Mouse (Mus musculus): ENCODE results near the gene Slc44a2.
A peak's percentile ranks its signal among the peaks of the same experiment; 100 is the strongest.

Slc44a2 gene

GRCm38 (mm10) chr9:21334747-21335146, 14.2 kb downstream of the Slc44a2 start:
- DNase-seq: no peak

GRCm38 (mm10) chr9:21335391-21335790, 14.9 kb downstream of the Slc44a2 start:
- DNase-seq: no peak

- DNase-seq: no peak
Measured at GRCm38 (mm10) chr9:21336491-21336890, 16.0 kb downstream of the Slc44a2 start.

- DNase-seq: no peak
Measured at GRCm38 (mm10) chr9:21337652-21338051, 17.2 kb downstream of the Slc44a2 start.

- no peak for DNase-seq
Measured at GRCm38 (mm10) chr9:21340411-21340810, 19.9 kb downstream of the Slc44a2 start.

- DNase-seq: peak; percentile 87 to 89
Measured at GRCm38 (mm10) chr9:21346627-21347365, 26.3 kb downstream of the Slc44a2 start.

- no peak for DNase-seq
Measured at GRCm38 (mm10) chr9:21348152-21348551, 27.7 kb downstream of the Slc44a2 start.

- DNase-seq: no peak
Measured at GRCm38 (mm10) chr9:21351178-21351577, 30.7 kb downstream of the Slc44a2 start.

GRCm38 (mm10) chr9:21351702-21352377, 31.3 kb downstream of the Slc44a2 start:
- no peak for DNase-seq

GRCm38 (mm10) chr9:21352463-21353372, 32.2 kb downstream of the Slc44a2 start:
- no peak for DNase-seq

GRCm38 (mm10) chr9:21353373-21353686, 32.8 kb downstream of the Slc44a2 start:
- no peak for DNase-seq

GRCm38 (mm10) chr9:21354796-21355195, 34.3 kb downstream of the Slc44a2 start:
- DNase-seq: no peak

- DNase-seq: peak; percentile 87 to 88
Measured at GRCm38 (mm10) chr9:21356981-21357718, 36.7 kb downstream of the Slc44a2 start.

GRCm38 (mm10) chr9:21366541-21367220, 46.2 kb downstream of the Slc44a2 start:
- peak; percentile 73 to 85 for DNase-seq

GRCm38 (mm10) chr9:21367357-21368111, 47.0 kb downstream of the Slc44a2 start, which contains the start of gene Ilf3:
Gene Ilf3, plus strand, starts transcription at chr9:21367871.
- peak; percentile 100 for DNase-seq

GRCm38 (mm10) chr9:21368131-21368584, 47.7 kb downstream of the Slc44a2 start:
- peak; percentile 72 to 78 for DNase-seq

- DNase-seq: no peak
Measured at GRCm38 (mm10) chr9:21369080-21369479, 48.6 kb downstream of the Slc44a2 start.

GRCm38 (mm10) chr9:21370876-21371275, 50.4 kb downstream of the Slc44a2 start:
- DNase-seq: no peak

- DNase-seq: no peak
Measured at GRCm38 (mm10) chr9:21372508-21372907, 52.0 kb downstream of the Slc44a2 start.

- no peak for DNase-seq
Measured at GRCm38 (mm10) chr9:21379195-21379594, 58.7 kb downstream of the Slc44a2 start.

- no peak for DNase-seq
Measured at GRCm38 (mm10) chr9:21380868-21381267, 60.4 kb downstream of the Slc44a2 start.
